8 mouse cellular contexts compared by ENCODE assay signal in the genomic region with DNA sequence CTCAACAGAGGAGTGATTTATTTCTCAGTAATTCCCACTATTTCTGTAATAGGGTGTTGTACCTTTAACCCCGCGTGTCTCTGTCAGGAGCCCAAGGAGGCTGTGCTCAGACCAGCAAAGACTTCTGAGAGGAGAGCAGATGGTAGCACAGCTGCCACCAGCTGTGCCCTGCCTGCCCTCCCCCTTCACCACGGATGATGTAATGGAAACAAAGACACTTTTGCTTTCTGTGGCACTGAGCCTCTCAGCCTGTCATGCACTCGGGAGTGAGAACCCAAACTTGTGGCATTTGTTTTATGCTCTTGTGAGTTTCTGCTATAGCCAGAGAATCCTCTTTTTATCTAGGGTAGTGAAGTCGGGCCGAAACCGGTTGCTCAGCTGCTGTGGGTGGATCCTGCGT.
DNase-seq lines count a peak whose midpoint lies in the region; ATAC-seq and TF ChIP-seq lines count a peak whose summit lies in the region.

No protein-coding gene starts in this region.

- intact Hi-C loops in gastrocnemius, postnatal 14 days (cut with DNase I; ENCODE audit: low total_unique reads), result no loop called here

- no peak for TF ChIP-seq CTCF in kidney, postnatal 0 days (IDR thresholded peaks at IDR 0.05; ENCODE audit: low read depth)

- peaks cover 82% of the 10 kb centered on the region for H3K4me1 ChIP-seq in embryonic facial prominence, embryonic 10.5 days
- H3K4me1 ChIP-seq in heart, embryonic 15.5 days (replicated peaks), result peaks cover 87% of the 10 kb centered on the region
- H3K4me1 ChIP-seq in kidney, postnatal 0 days (replicated peaks; ENCODE audit: insufficient read depth, low read length), result peaks cover 45% of the 10 kb centered on the region

- ATAC-seq in heart, embryonic 15.5 days (replicated peaks; ENCODE audit: insufficient number of reproducible peaks, insufficient read depth, low FRiP score, low read depth), result peak; percentile 66
- no peak; the same call in 1 of the 2 replicates for ATAC-seq in kidney, postnatal 0 days (replicated peaks; ENCODE audit: low FRiP score, low read depth)

- no peaks in the 10 kb centered on the region for H3K9me3 ChIP-seq in embryonic facial prominence, embryonic 10.5 days
- H3K9me3 ChIP-seq in heart, embryonic 15.5 days (replicated peaks), result no peaks in the 10 kb centered on the region
- no peaks in the 10 kb centered on the region for H3K9me3 ChIP-seq in kidney, postnatal 0 days (replicated peaks; ENCODE audit: low read length)

- H3K4me2 ChIP-seq in heart, embryonic 15.5 days, result peak overlapping the region; percentile 32
- H3K4me2 ChIP-seq in kidney, postnatal 0 days (ENCODE audit: low read length), result no peak overlapping the region

- H3K36me3 ChIP-seq in embryonic facial prominence, embryonic 10.5 days (replicated peaks), result peaks cover 22% of the 10 kb centered on the region
- no peaks in the 10 kb centered on the region for H3K36me3 ChIP-seq in heart, embryonic 15.5 days
- H3K36me3 ChIP-seq in kidney, postnatal 0 days (ENCODE audit: insufficient read depth, low read length), result no peaks in the 10 kb centered on the region

- peak; percentile 38 for DNase-seq in gastrocnemius, postnatal 14 days
- DNase-seq in gastrocnemius, adult 18-20 months (ENCODE audit: low spot score), result no peak
- DNase-seq in embryonic facial prominence, embryonic 10.5 days (ENCODE audit: low spot score), result peak; percentile 29
- DNase-seq in kidney, postnatal 0 days (ENCODE audit: low spot score), result peak; percentile 61
- peak; percentile 81 for DNase-seq in mesoderm, embryonic 11.5 days (ENCODE audit: low read depth, low spot score)
- DNase-seq in telencephalon, adult 2 months (ENCODE audit: low read depth, low spot score), result peak; percentile 44
- DNase-seq in urinary bladder, postnatal 25 days (ENCODE audit: low spot score), result no peak

- no peak overlapping the region for H3K27ac ChIP-seq in embryonic facial prominence, embryonic 10.5 days (replicated peaks)
- peak overlapping the region; percentile 63 for H3K27ac ChIP-seq in heart, embryonic 15.5 days
- H3K27ac ChIP-seq in kidney, postnatal 0 days, result peak overlapping the region; percentile 42; the same call in 1 of the 2 replicates

- no peaks in the 10 kb centered on the region for H3K27me3 ChIP-seq in embryonic facial prominence, embryonic 10.5 days (replicated peaks; ENCODE audit: low read depth, poor library complexity, severe bottlenecking)
- no peaks in the 10 kb centered on the region for H3K27me3 ChIP-seq in heart, embryonic 15.5 days
- no peaks in the 10 kb centered on the region for H3K27me3 ChIP-seq in kidney, postnatal 0 days (ENCODE audit: insufficient read depth, low read length)

- 66% methylated on average over 8 of the region's 8 CpGs for WGBS in embryonic facial prominence, embryonic 10.5 days
- 29% methylated on average over 8 of the region's 8 CpGs for WGBS in heart, embryonic 15.5 days
- WGBS in kidney, postnatal 0 days, result 31% methylated on average over 8 of the region's 8 CpGs

- no peak overlapping the region for H3K9ac ChIP-seq in heart, embryonic 15.5 days
- no peak overlapping the region for H3K9ac ChIP-seq in kidney, postnatal 0 days (ENCODE audit: low read depth, low read length)

- H3K4me3 ChIP-seq in embryonic facial prominence, embryonic 10.5 days, result no peak overlapping the region
- no peak overlapping the region for H3K4me3 ChIP-seq in heart, embryonic 15.5 days
- no peak overlapping the region for H3K4me3 ChIP-seq in kidney, postnatal 0 days (replicated peaks; ENCODE audit: low read depth, low read length)

Comparison
In these comparisons a context has a peak if more than half of its experiments do, and no peak if none do; other contexts are left out.
1. DNase-seq: peak in gastrocnemius, postnatal 14 days (single experiment), embryonic facial prominence, embryonic 10.5 days (single experiment), kidney, postnatal 0 days (single experiment), mesoderm, embryonic 11.5 days (single experiment) and telencephalon, adult 2 months (single experiment); none in gastrocnemius, adult 18-20 months (single experiment) and urinary bladder, postnatal 25 days (single experiment).